Mouse (Mus musculus) ES-E14 (cell line): ENCODE measurements at regions not wholly inside any gene's neighbourhood (a gene's known extent, or its start where the extent isn't known, plus 50 kb on each side); places are given as distances from the start of the nearest gene placed in this dataset.

ENCODE experiments used
- DNase-seq: peaks from one replicate; pipeline ENCODE4 v3.0.0-alpha.2; 2013; ENCODE audit warnings: low read depth, low spot score
- H3K27ac ChIP-seq: 2 replicates; pipeline ENCODE4 v1.5.1; 2012; ENCODE audit warnings: low read depth, mild to moderate bottlenecking, low read length, moderate library complexity, mixed read lengths; ENCODE audit not compliant: poor library complexity, insufficient read depth, severe bottlenecking
- H3K36me3 ChIP-seq: 2 replicates; pipeline ENCODE4 v1.6.1; 2012; ENCODE audit warnings: mild to moderate bottlenecking, low read length, moderate library complexity, mixed read lengths; ENCODE audit not compliant: control insufficient read depth, poor library complexity, insufficient read depth, severe bottlenecking
- H3K4me1 ChIP-seq, 2 experiments: fragments of 150-350 bp in 1 of 2; sonication (generic) in 1 of 2; 2 replicates each; pipeline ENCODE4 v1.6.1; 2012; ENCODE audit warnings: low read length in 2 of 2, mild to moderate bottlenecking in 1 of 2, mixed read lengths in 1 of 2; ENCODE audit not compliant: control insufficient read depth in 2 of 2, insufficient read depth in 2 of 2, poor library complexity in 1 of 2
- H3K4me3 ChIP-seq, 2 experiments: fragments of 150-350 bp in 1 of 2; sonication (generic) in 1 of 2; 2 replicates each; pipeline ENCODE4 v1.5.1; 2012; ENCODE audit warnings: low read length in 2 of 2, low read depth in 1 of 2, mild to moderate bottlenecking in 1 of 2, mixed read lengths in 1 of 2; ENCODE audit not compliant: insufficient read depth in 1 of 2, poor library complexity in 1 of 2, severe bottlenecking in 1 of 2
- H3K9ac ChIP-seq: 2 replicates; pipeline ENCODE4 v1.6.1; 2012; ENCODE audit warnings: low read depth, mild to moderate bottlenecking, low read length, mixed read lengths; ENCODE audit not compliant: poor library complexity, insufficient read depth, severe bottlenecking
- H3K9me3 ChIP-seq: fragments of 150-350 bp; sonication (generic); 2 replicates; pipeline ENCODE4 v1.6.1; 2012; ENCODE audit warnings: low read depth, mild to moderate bottlenecking, low read length; ENCODE audit not compliant: control insufficient read depth, insufficient read depth
- CHD2 ChIP-seq: IDR thresholded peaks from 2 replicates; pipeline ENCODE4 v1.6.1; 2014; ENCODE audit warnings: mild to moderate bottlenecking, low read depth, low read length, inconsistent platforms
- HCFC1 ChIP-seq: IDR thresholded peaks from 2 replicates; pipeline ENCODE4 v1.6.1; 2012; ENCODE audit warnings: low read length, inconsistent platforms, borderline replicate concordance; ENCODE audit not compliant: insufficient read depth
- MAFK ChIP-seq: IDR thresholded peaks from 2 replicates; pipeline ENCODE4 v1.6.1; 2014; ENCODE audit warnings: mild to moderate bottlenecking, low read depth, low read length, inconsistent platforms; ENCODE audit not compliant: insufficient read depth
- ZC3H11A ChIP-seq: IDR thresholded peaks from 2 replicates; pipeline ENCODE4 v1.6.1; 2012; ENCODE audit warnings: low read depth, mild to moderate bottlenecking, inconsistent platforms, low read length, borderline replicate concordance
- ZNF384 ChIP-seq: IDR thresholded peaks from 2 replicates; pipeline ENCODE4 v1.6.1; 2012; ENCODE audit warnings: low read depth, low read length, inconsistent platforms
- in situ Hi-C, 2 experiments: fragments of 600-800 bp; cut with MboI; formaldehyde crosslinking; loops; one replicate each; pipeline ENCODE4 v1.15.1; 2025; ENCODE audit warnings: low sequenced_read_pairs in 2 of 2, inconsistent platforms in 1 of 2; ENCODE audit not compliant: unreplicated experiment in 2 of 2

GRCm38 (mm10) chr4:44424831-44425704 lies 124.4 kb downstream of the Melk start:
- in situ Hi-C loops = no loop called here
- H3K36me3 ChIP-seq = no peaks in the 10 kb centered on the region
- no peak for DNase-seq
- no peak overlapping the region for H3K27ac ChIP-seq
- peak overlapping the region; percentile 62 to 64 for H3K4me3 ChIP-seq
- H3K9me3 ChIP-seq = no peaks in the 10 kb centered on the region
- peak overlapping the region; percentile 20; the same call in 1 of the 2 replicates for H3K9ac ChIP-seq
- TF ChIP-seq CHD2 = no peak
- no peak for TF ChIP-seq MAFK
- TF ChIP-seq HCFC1 = no peak
- no peak for TF ChIP-seq ZNF384
- TF ChIP-seq ZC3H11A = no peak
- no peaks in the 10 kb centered on the region for H3K4me1 ChIP-seq

GRCm38 (mm10) chr4:44434593-44434992 lies 133.9 kb downstream of the Melk start:
- in situ Hi-C loops = no loop called here
- DNase-seq = peak; percentile 60
- no peak overlapping the region for H3K4me3 ChIP-seq
- no peak overlapping the region for H3K9ac ChIP-seq
- no peak overlapping the region for H3K27ac ChIP-seq
- H3K36me3 ChIP-seq = no peaks in the 10 kb centered on the region
- TF ChIP-seq CHD2 (no peak), MAFK (no peak), ZNF384 (no peak), ZC3H11A (no peak), HCFC1 (no peak)
- H3K4me1 ChIP-seq = no peaks in the 10 kb centered on the region
- no peaks in the 10 kb centered on the region for H3K9me3 ChIP-seq

DNA sequence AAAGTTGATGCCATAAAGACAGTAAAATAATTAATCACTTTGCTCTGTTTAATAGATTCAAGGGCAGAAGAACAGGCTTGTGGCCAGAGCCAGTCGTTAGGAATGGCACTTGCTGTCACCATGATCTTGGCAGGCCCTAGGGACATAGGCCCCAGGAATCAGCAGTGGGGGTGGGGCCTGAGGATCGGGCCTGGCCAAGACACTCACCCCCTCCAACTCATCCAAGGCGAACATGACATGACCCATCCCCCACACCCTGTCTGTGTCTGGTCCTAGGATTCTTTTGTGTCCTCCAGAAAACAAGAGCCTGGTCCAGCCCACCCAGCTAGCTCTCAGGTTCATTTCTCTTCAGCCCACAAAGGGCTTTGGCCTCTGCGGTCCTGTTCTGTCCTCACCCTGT lies 144.8 kb downstream of the Melk start:
- no peak for TF ChIP-seq MAFK
- TF ChIP-seq HCFC1 = no peak
- no peak for TF ChIP-seq ZC3H11A
- no peak for TF ChIP-seq ZNF384
- no peaks in the 10 kb centered on the region for H3K36me3 ChIP-seq
- H3K4me3 ChIP-seq = no peak overlapping the region
- H3K9me3 ChIP-seq = no peaks in the 10 kb centered on the region
- no peak overlapping the region for H3K9ac ChIP-seq
- no peak overlapping the region for H3K27ac ChIP-seq
- in situ Hi-C loops = no loop called here
- no peaks in the 10 kb centered on the region for H3K4me1 ChIP-seq
- DNase-seq = no peak

DNA sequence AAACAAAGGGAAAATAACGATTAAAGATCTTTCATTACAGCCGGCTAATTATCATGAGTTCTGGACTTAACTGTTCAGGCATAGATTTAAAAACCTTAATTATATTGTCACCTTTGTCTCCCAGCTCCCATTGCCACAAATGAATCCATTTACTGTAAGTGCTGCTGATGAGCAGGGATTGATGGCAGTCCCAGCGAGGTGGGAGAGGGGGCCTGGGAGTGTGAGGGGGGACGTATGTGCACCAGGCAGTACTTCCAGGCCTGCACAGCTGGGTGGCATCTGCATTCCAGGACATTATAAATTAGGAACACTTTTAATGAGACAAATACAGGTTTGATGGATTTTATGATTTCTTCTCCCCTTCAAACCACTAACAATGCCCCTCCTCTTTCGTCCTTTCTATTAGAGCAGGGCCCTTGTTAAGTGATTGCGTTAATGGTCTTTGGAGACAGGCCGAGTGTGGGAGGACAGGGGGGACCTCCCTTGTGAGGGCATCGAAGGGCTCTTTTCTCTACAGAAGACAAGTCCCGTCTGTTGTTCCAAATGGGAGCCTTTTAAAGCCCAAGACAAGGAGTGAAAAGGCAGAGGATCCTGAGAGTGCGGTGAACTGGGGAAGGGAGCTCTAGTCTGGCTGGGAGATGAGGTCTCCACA lies 150.3 kb downstream of the Melk start:
- no peaks in the 10 kb centered on the region for H3K4me1 ChIP-seq
- no peak overlapping the region for H3K27ac ChIP-seq
- no peak for DNase-seq
- no peak for TF ChIP-seq ZC3H11A
- TF ChIP-seq ZNF384 = no peak
- no peak for TF ChIP-seq MAFK
- no peak for TF ChIP-seq CHD2
- no peak for TF ChIP-seq HCFC1
- H3K9ac ChIP-seq = no peak overlapping the region
- H3K9me3 ChIP-seq = no peaks in the 10 kb centered on the region
- H3K36me3 ChIP-seq = no peaks in the 10 kb centered on the region
- in situ Hi-C loops = no loop called here
- H3K4me3 ChIP-seq = no peak overlapping the region
